Mouse (Mus musculus) bone marrow, adult 2 months (tissue): ENCODE data around the gene Slc38a10.

Experiments used
- CTCF ChIP-seq: fragments of 200-500 bp; IDR thresholded peaks from 2 replicates; pipeline ENCODE4 v1.5.1; 2011; ENCODE audit warnings: low read length, control low read depth; ENCODE audit not compliant: control insufficient read depth, insufficient read depth
- POLR2A ChIP-seq: fragments of 200-500 bp; IDR thresholded peaks from 2 replicates; pipeline ENCODE4 v1.6.1; 2011; ENCODE audit warnings: low read depth, mild to moderate bottlenecking, control low read depth, low read length, borderline replicate concordance; ENCODE audit not compliant: control insufficient read depth

GRCm38 (mm10) chr11:120098588-120099511 is 52.3 kb downstream of the Slc38a10 start, which contains the start of the genes Tepsin and Ndufaf8:
- TF ChIP-seq CTCF = 0 out of 2 replicates have a peak, but pooled peaks have one; percentile 11
- TF ChIP-seq POLR2A = peak; percentile 80; the same call in 1 of the 2 replicates
